Mouse (Mus musculus): Measurements from ENCODE around the gene Slc35e1.

Slc35e1 gene

GRCm38 (mm10) chr8:72491680-72492621 lies at the start of gene Slc35e1:
Gene Slc35e1 (minus strand): TSS chr8:72492614.
- DNase-seq: peak; percentile 27

GRCm38 (mm10) chr8:72539234-72539633 lies 46.8 kb upstream of the Slc35e1 start:
- DNase-seq: no peak

GRCm38 (mm10) chr8:72534888-72535287 lies 42.5 kb upstream of the Slc35e1 start:
- no peak for DNase-seq

- no peak for DNase-seq
Observed at GRCm38 (mm10) chr8:72532103-72532502, 39.7 kb upstream of the Slc35e1 start.

- DNase-seq: no peak
Observed at GRCm38 (mm10) chr8:72521888-72522287, 29.5 kb upstream of the Slc35e1 start.

DNA sequence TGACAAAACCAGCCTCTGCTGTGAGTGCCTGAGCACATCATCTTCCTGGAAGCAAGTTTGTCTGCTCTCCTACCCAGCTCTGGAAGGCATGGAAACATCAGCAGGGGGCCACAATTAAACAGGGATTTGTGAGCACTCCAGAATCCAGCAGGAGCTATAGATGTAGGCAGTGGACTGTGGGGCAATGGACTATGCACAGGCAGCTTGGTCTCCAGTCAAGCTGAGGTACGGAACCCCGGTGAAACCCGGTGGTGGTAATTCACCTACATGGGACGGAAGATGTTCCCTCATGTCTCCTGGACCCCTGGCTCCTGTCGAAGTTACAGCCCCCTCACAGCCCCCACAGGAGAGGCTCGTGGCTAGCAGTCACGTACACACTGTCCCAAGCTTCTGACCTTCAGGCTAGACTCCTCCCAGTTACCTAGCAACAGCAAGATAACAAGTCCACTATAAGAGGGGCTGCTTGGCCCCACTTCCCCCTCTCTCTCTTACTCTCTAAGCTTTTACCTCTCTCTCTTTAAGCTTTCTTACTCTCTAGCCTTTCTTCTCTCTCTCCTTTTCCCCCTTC lies 25.1 kb upstream of the Slc35e1 start:
- DNase-seq: no peak

- DNase-seq: no peak
Observed at GRCm38 (mm10) chr8:72513158-72513557, 20.7 kb upstream of the Slc35e1 start.

- DNase-seq: no peak
Observed at GRCm38 (mm10) chr8:72512648-72513047, 20.2 kb upstream of the Slc35e1 start.

DNA sequence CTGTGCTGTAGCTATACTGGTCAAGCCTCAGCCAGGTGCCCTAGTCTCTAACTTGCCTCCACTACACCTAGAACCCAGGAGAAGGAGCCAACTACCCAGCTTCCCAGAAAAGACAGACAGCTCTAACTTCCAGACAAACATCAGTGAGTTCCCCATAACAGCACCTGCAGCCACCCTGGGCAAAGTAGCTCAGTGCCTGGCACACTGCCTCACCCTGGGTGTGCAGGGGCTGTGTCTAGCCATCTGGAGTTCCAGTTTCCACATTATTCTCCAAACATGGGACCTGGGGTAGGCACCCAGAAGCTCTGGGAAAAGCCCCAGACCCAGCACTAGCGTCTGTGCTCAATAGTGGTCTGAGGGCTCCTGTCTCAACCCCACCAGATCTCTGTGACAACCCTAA lies 15.1 kb upstream of the Slc35e1 start:
- no peak for DNase-seq

- no peak for DNase-seq
Observed at GRCm38 (mm10) chr8:72504637-72505314, 12.4 kb upstream of the Slc35e1 start.

DNA sequence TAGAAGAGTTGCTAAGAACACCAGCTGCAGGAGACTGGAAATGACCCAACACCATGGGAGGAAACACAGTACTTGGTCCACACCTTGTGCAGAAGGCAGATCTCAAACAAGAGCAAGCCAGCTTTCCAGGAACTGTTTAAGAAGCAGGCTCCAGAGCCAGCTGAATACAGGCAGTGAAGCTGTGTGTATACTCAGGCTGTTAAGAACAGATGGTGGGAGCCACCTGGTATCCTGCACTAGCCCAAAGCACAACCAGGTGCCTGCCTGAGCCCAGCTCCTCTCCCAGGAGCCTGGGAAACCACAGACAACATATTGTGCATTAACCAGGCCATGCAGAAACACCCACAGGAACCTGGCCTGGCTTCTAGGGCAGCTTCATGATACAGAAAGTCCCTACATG lies 11.7 kb upstream of the Slc35e1 start:
- no peak for DNase-seq

- no peak for DNase-seq
Observed at GRCm38 (mm10) chr8:72500521-72500931, 8.1 kb upstream of the Slc35e1 start.

GRCm38 (mm10) chr8:72499521-72500284 lies 7.3 kb upstream of the Slc35e1 start:
- no peak for DNase-seq

- DNase-seq: no peak
Observed at GRCm38 (mm10) chr8:72498527-72498926, 6.1 kb upstream of the Slc35e1 start.

DNA sequence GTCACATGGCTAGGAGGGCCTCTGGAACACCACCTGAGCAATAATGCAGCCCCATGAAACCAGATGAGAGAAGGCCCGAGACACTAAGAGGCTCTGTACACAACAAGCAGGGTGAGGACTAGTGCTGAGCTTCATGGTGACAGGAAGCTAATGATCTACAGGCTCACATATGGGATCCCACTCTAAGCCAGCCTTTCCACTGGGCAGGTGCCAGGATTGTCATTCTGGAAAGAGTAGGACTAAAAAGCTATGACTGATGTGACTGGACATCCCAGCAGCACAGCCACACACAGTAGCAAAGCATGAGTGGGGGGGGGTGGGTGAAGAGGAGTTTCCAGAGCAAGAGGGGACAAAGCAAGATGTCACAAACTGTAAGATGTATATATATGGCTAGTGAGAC lies 5.5 kb upstream of the Slc35e1 start:
- no peak for DNase-seq

DNA sequence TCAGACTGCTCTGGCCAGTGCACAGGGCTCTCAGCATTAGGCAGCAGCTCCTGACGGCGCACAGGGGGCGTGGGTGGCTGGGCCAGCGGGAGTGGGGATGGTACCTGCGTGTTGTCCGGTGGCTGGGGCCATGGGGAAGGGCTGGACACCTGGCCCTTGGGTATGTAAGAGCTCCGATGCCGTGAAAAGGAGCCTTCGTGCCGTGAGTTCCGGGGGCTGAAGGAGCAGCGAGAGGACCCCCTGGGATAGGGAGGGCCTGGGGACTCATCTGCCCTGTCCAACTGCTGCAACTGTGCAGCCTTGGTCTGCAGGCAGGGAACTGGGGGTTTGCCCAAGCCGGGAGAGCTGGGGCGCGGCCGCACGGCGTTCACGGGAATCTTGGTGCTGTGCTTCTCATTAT lies 3.8 kb upstream of the Slc35e1 start:
- DNase-seq: no peak

- no peak for DNase-seq
Observed at GRCm38 (mm10) chr8:72495411-72496111, 3.1 kb upstream of the Slc35e1 start.

DNA sequence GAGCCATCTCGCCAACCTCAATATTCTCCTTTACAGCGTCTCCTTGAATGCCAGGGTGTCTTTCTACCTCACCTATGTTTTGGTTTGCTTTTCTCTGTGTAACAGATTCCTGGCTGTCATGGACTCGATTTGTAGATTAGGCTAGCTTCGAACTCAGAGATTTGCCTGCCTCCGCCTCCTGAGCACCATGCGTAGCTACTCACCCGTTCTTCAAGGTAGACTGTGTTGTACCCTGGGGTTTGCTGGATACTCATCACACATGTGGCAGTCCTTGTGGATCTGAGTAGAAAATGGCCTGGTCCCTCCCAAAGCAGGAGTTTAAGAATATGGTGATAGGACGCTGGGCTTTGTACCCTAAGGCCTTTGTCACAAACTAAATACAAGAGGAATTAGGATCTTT lies 967 bp upstream of the Slc35e1 start:
- DNase-seq: no peak

- peak; percentile 100 for DNase-seq
Observed at GRCm38 (mm10) chr8:72492622-72493081, 238 bp upstream of the Slc35e1 start.

GRCm38 (mm10) chr8:72491017-72491416 lies 1.4 kb downstream of the Slc35e1 start:
- DNase-seq: peak; percentile 24

DNA sequence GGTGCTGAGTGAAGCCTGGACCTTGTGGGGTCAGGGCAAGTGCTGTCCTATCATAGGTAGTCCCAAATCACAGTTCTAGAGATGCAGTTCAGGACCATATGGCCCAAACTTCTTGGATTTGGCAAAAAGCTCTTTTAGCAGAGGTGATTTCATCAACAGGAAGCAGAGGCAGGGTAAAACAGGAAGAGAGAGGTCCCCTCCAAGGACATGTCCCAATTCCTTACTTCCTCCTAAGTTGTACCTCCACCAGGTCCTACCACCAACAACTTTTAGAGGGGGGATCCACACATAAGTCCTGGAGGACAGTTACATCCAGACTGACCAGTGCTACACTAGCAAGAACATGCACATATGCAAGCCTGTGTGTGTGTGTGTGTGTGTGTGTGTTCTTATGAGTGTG lies 5.4 kb downstream of the Slc35e1 start:
- DNase-seq: no peak
